Mouse (Mus musculus) MEL (cell line): ENCODE measurements around the gene Hmg20b. TPM values are rescaled to one million over a fixed set of nuclear protein-coding genes. Genes with fewer than 3 reads are reported as not detected.

ENCODE experiments used
- DNase-seq: peaks from one replicate; pipeline ENCODE4 v3.0.0; 2011; ENCODE audit warnings: low read depth, low spot score
- H3K27ac ChIP-seq: 2 replicates; pipeline ENCODE4 v1.5.1; 2012; ENCODE audit warnings: low read depth, mild to moderate bottlenecking, control low read depth, low read length, moderate library complexity; ENCODE audit not compliant: control insufficient read depth
- H3K27me3 ChIP-seq, 2 experiments: fragments of 150-350 bp in 1 of 2; sonication (generic) in 1 of 2; 2 replicates each; pipeline ENCODE4 v1.6.1; 2012; ENCODE audit warnings: low read length in 2 of 2, mild to moderate bottlenecking in 2 of 2, improper control_type of control experiment in 1 of 2, moderate library complexity in 1 of 2; ENCODE audit not compliant: insufficient read depth in 2 of 2, control insufficient read depth in 1 of 2
- H3K36me3 ChIP-seq, 2 experiments: 2 replicates each; pipeline ENCODE4 v1.6.1; 2012 to 2014; ENCODE audit warnings: low read length in 2 of 2, improper control_type of control experiment in 1 of 2, inconsistent platforms in 1 of 2, mild to moderate bottlenecking in 1 of 2; ENCODE audit not compliant: insufficient read depth in 2 of 2, control insufficient read depth in 1 of 2
- H3K4me1 ChIP-seq, 2 experiments: fragments of 150-350 bp in 1 of 2; sonication (generic) in 1 of 2; 2 replicates each; pipeline ENCODE4 v1.6.1; 2012; ENCODE audit warnings: low read length in 2 of 2, improper control_type of control experiment in 1 of 2, mild to moderate bottlenecking in 1 of 2; ENCODE audit not compliant: insufficient read depth in 2 of 2, control insufficient read depth in 1 of 2
- H3K4me3 ChIP-seq, 2 experiments: fragments of 150-350 bp in 1 of 2; sonication (generic) in 1 of 2; 2 replicates each; pipeline ENCODE4 v1.5.1; 2012; ENCODE audit warnings: low read depth in 2 of 2, low read length in 2 of 2, mild to moderate bottlenecking in 2 of 2, moderate library complexity in 2 of 2, control low read depth in 1 of 2, improper control_type of control experiment in 1 of 2; ENCODE audit not compliant: control insufficient read depth in 1 of 2, insufficient read depth in 1 of 2
- H3K79me2 ChIP-seq: 2 replicates; pipeline ENCODE4 v1.6.1; 2012; ENCODE audit warnings: mild to moderate bottlenecking, low read length, moderate library complexity; ENCODE audit not compliant: control insufficient read depth, poor library complexity, insufficient read depth
- H3K9ac ChIP-seq: 2 replicates; pipeline ENCODE4 v1.6.1; 2012; ENCODE audit warnings: low read depth, mild to moderate bottlenecking, control low read depth, low read length, moderate library complexity; ENCODE audit not compliant: control insufficient read depth, poor library complexity, severe bottlenecking
- H3K9me3 ChIP-seq: fragments of 150-350 bp; sonication (generic); replicated peaks from 2 replicates; pipeline ENCODE4 v1.6.1; 2012; ENCODE audit warnings: mild to moderate bottlenecking, low read length, improper control_type of control experiment, moderate library complexity; ENCODE audit not compliant: insufficient read depth
- BHLHE40 ChIP-seq: IDR thresholded peaks from 2 replicates; pipeline ENCODE4 v1.6.1; 2012; ENCODE audit warnings: low read depth, mild to moderate bottlenecking, inconsistent platforms, low read length, improper control_type of control experiment, borderline replicate concordance
- ETS1 ChIP-seq: IDR thresholded peaks from 2 replicates; pipeline ENCODE4 v1.6.1; 2012; ENCODE audit warnings: low read depth, mild to moderate bottlenecking, inconsistent platforms, low read length, improper control_type of control experiment, moderate library complexity
- GABPA ChIP-seq: IDR thresholded peaks from 2 replicates; pipeline ENCODE4 v1.6.1; 2012; ENCODE audit warnings: low read depth, mild to moderate bottlenecking, inconsistent platforms, low read length, improper control_type of control experiment, moderate library complexity
- HCFC1 ChIP-seq: IDR thresholded peaks from 2 replicates; pipeline ENCODE4 v1.6.1; 2012; ENCODE audit warnings: low read depth, mild to moderate bottlenecking, inconsistent platforms, low read length, improper control_type of control experiment, moderate library complexity
- JUND ChIP-seq: IDR thresholded peaks from 2 replicates; pipeline ENCODE4 v1.6.1; 2011; ENCODE audit warnings: low read depth, mild to moderate bottlenecking, improper control_type of control experiment, low read length
- KAT2A ChIP-seq: conservative IDR thresholded peaks from 2 replicates; pipeline ENCODE4 v1.6.1; 2012; ENCODE audit warnings: low read depth, low read length, improper control_type of control experiment, inconsistent platforms
- MAX ChIP-seq: IDR thresholded peaks from 2 replicates; pipeline ENCODE4 v1.6.1; 2011; ENCODE audit warnings: low read length, improper control_type of control experiment
- MXI1 ChIP-seq: IDR thresholded peaks from 2 replicates; pipeline ENCODE4 v1.6.1; 2011; ENCODE audit warnings: mild to moderate bottlenecking, low read depth, low read length, improper control_type of control experiment
- MYC ChIP-seq: IDR thresholded peaks from 2 replicates; pipeline ENCODE4 v1.6.1; 2011; ENCODE audit warnings: low read depth, mild to moderate bottlenecking, low read length, improper control_type of control experiment, moderate library complexity
- NRF1 ChIP-seq: IDR thresholded peaks from 2 replicates; pipeline ENCODE4 v1.6.1; 2014; ENCODE audit warnings: low read depth, mild to moderate bottlenecking, inconsistent platforms, low read length, improper control_type of control experiment, moderate library complexity; ENCODE audit not compliant: poor library complexity, insufficient read depth, severe bottlenecking
- POLR2A ChIP-seq, 2 experiments: IDR thresholded peaks; 2 replicates each; pipeline ENCODE4 v1.6.1; 2011 to 2012; ENCODE audit warnings: low read length in 2 of 2, mild to moderate bottlenecking in 2 of 2, control low read depth in 1 of 2, improper control_type of control experiment in 1 of 2, low read depth in 1 of 2, moderate library complexity in 1 of 2; ENCODE audit not compliant: control insufficient read depth in 1 of 2, insufficient read depth in 1 of 2, poor library complexity in 1 of 2
- RAD21 ChIP-seq: IDR thresholded peaks from 2 replicates; pipeline ENCODE4 v1.6.1; 2011; ENCODE audit warnings: mild to moderate bottlenecking, low read depth, low read length, improper control_type of control experiment
- SIN3A ChIP-seq: IDR thresholded peaks from 2 replicates; pipeline ENCODE4 v1.6.1; 2012; ENCODE audit warnings: low read length, improper control_type of control experiment, inconsistent platforms
- TBP ChIP-seq: IDR thresholded peaks from 2 replicates; pipeline ENCODE4 v1.8.0; 2011; ENCODE audit warnings: low read depth, low read length, improper control_type of control experiment
- USF1 ChIP-seq: IDR thresholded peaks from 2 replicates; pipeline ENCODE4 v1.6.1; 2014; ENCODE audit warnings: low read depth, mild to moderate bottlenecking, inconsistent platforms, low read length, improper control_type of control experiment, moderate library complexity
- USF2 ChIP-seq, 2 experiments: IDR thresholded peaks; 2 replicates each; pipeline ENCODE4 v1.6.1; 2011 to 2012; ENCODE audit warnings: improper control_type of control experiment in 2 of 2, low read length in 2 of 2, borderline replicate concordance in 1 of 2, inconsistent platforms in 1 of 2, low read depth in 1 of 2, mild to moderate bottlenecking in 1 of 2; ENCODE audit not compliant: insufficient read depth in 1 of 2
- ZC3H11A ChIP-seq: IDR thresholded peaks from 2 replicates; pipeline ENCODE4 v1.6.1; 2012; ENCODE audit warnings: low read depth, mild to moderate bottlenecking, inconsistent platforms, low read length, improper control_type of control experiment
- polyA plus RNA-seq, 2 experiments: library from polyadenylated mRNA; stranded (reverse) in 1 of 2; unstranded in 1 of 2; fragments of >175 nt in 1 of 2; fragments of >200 nt in 1 of 2; gene quantifications; 2 replicates each; pipeline versions ENCODE4 v1.2.1 to v1.2.4; 2012; ENCODE audit warnings: low replicate concordance in 2 of 2, low read depth in 1 of 2; ENCODE audit not compliant: insufficient read length in 2 of 2, insufficient read depth in 1 of 2, missing spikeins in 1 of 2
- total RNA-seq: library from RNA; depleted of rRNA; stranded (reverse); fragments of 300-350 nt; gene quantifications from 2 replicates; pipeline ENCODE4 v1.2.3, GENCODE M21; 2012

Gene Hmg20b
- total and polyA plus RNA-seq, 3 experiments: 27.0 to 92.7 TPM; not detected in 1

- peaks cover 0 to 4% of the 10 kb centered on the region in 2 experiments; a peak in 1 of 4 replicates for H3K4me1 ChIP-seq
Observed at GRCm38 (mm10) chr10:81300352-81300907, 49.9 kb downstream of the Hmg20b start.

GRCm38 (mm10) chr10:81299585-81300351 lies 50.5 kb downstream of the Hmg20b start:
- H3K79me2 ChIP-seq: peaks cover 61% of the 10 kb centered on the region
- H3K4me3 ChIP-seq: no peak overlapping the region
- peaks cover 1 to 10% of the 10 kb centered on the region in 2 experiments; a peak in 3 of 4 replicates for H3K4me1 ChIP-seq
- peaks cover 0 to 1% of the 10 kb centered on the region in 2 experiments; a peak in 1 of 4 replicates for H3K36me3 ChIP-seq
- no peaks in the 10 kb centered on the region for H3K9me3 ChIP-seq
- no peaks in the 10 kb centered on the region for H3K27me3 ChIP-seq
- H3K27ac ChIP-seq: no peak overlapping the region
- DNase-seq: no peak
- no peak for TF ChIP-seq USF1
- no peak for TF ChIP-seq JUND
- TF ChIP-seq NRF1: no peak
- no peak for TF ChIP-seq GABPA
- no peak for TF ChIP-seq KAT2A
- TF ChIP-seq MAX: no peak
- TF ChIP-seq MYC: no peak
- TF ChIP-seq USF2 (IDR thresholded peaks at IDR 0.05; ENCODE audit: borderline replicate concordance in 1 of 2, insufficient read depth in 1 of 2, low read depth in 1 of 2, low read length in 2 of 2): no peak
- no peak for TF ChIP-seq MXI1
- no peak for TF ChIP-seq HCFC1
- no peak for TF ChIP-seq RAD21
- H3K9ac ChIP-seq: no peak overlapping the region

More at GRCm38 (mm10) chr10:81300352-81300907, 49.9 kb downstream of the Hmg20b start:
- H3K36me3 ChIP-seq: no peaks in the 10 kb centered on the region
- no peak for DNase-seq
- H3K9me3 ChIP-seq: no peaks in the 10 kb centered on the region
- no peaks in the 10 kb centered on the region for H3K27me3 ChIP-seq
- peaks cover 54% of the 10 kb centered on the region for H3K79me2 ChIP-seq
- no peak overlapping the region for H3K9ac ChIP-seq
- no peak overlapping the region for H3K4me3 ChIP-seq
- H3K27ac ChIP-seq: no peak overlapping the region
- no peak for TF ChIP-seq RAD21
- TF ChIP-seq POLR2A (IDR thresholded peaks at IDR 0.05; ENCODE audit: control insufficient read depth in 1 of 2, insufficient read depth in 1 of 2, low read depth in 1 of 2, low read length in 2 of 2, poor library complexity in 1 of 2): no peak
- no peak for TF ChIP-seq BHLHE40
- TF ChIP-seq SIN3A: no peak
- no peak for TF ChIP-seq ETS1
- TF ChIP-seq HCFC1: no peak
- TF ChIP-seq USF2 (IDR thresholded peaks at IDR 0.05; ENCODE audit: borderline replicate concordance in 1 of 2, insufficient read depth in 1 of 2, low read depth in 1 of 2, low read length in 2 of 2): no peak
- no peak for TF ChIP-seq GABPA
- no peak for TF ChIP-seq TBP
- no peak for TF ChIP-seq ZC3H11A
- TF ChIP-seq MAX: no peak
